ENCODE assay signal across 8 mouse cellular contexts in genomic region chr7:16895511-16895910, GRCm38 (mm10). TPM values are rescaled to one million over a fixed set of nuclear protein-coding genes. Genes with fewer than 3 reads are reported as not detected.
DNase-seq lines count a peak whose midpoint lies in the region; ATAC-seq and TF ChIP-seq lines count a peak whose summit lies in the region.

No protein-coding gene starts in this region.

- intact Hi-C loops in left cerebral cortex, postnatal 4 days (cut with DNase I) = loop anchor here (10.0 kb wide), 1 partner anchor 151 kb away; no protein-coding TSS in a partner anchor

- peaks cover 42% of the 10 kb centered on the region for H3K4me1 ChIP-seq in lung, embryonic 15.5 days
- 0 out of 2 replicates have a peak, but pooled peaks cover 2% of the 10 kb centered on the region for H3K4me1 ChIP-seq in lung, adult 2 months (ENCODE audit: control insufficient read depth, insufficient read depth, low read length)
- H3K4me1 ChIP-seq in forebrain, embryonic 14.5 days (ENCODE audit: control insufficient read depth, insufficient read depth, low read length) = peaks cover 19% of the 10 kb centered on the region
- peaks cover 54% of the 10 kb centered on the region for H3K4me1 ChIP-seq in limb, embryonic 12.5 days (replicated peaks)
- peaks cover 11% of the 10 kb centered on the region; the same call in 1 of the 2 replicates for H3K4me1 ChIP-seq in neural tube, embryonic 14.5 days (ENCODE audit: control insufficient read depth, insufficient read depth, low read length)

- no peaks in the 10 kb centered on the region for H3K9me3 ChIP-seq in lung, embryonic 15.5 days
- no peaks in the 10 kb centered on the region for H3K9me3 ChIP-seq in forebrain, embryonic 14.5 days (replicated peaks; ENCODE audit: control insufficient read depth, low read length)
- no peaks in the 10 kb centered on the region for H3K9me3 ChIP-seq in limb, embryonic 12.5 days
- no peaks in the 10 kb centered on the region for H3K9me3 ChIP-seq in neural tube, embryonic 14.5 days (ENCODE audit: control insufficient read depth, low read length)

- TF ChIP-seq POLR2A in lung, adult 2 months (IDR thresholded peaks at IDR 0.05; ENCODE audit: borderline replicate concordance, extremely low read depth, low read depth, low read length) = no peak

- peak overlapping the region; percentile 26 for H3K4me3 ChIP-seq in lung, embryonic 15.5 days
- H3K4me3 ChIP-seq in lung, adult 2 months (replicated peaks; ENCODE audit: extremely low read depth, low read depth, low read length) = no peak overlapping the region
- H3K4me3 ChIP-seq in forebrain, embryonic 14.5 days (ENCODE audit: low read depth, low read length) = no peak overlapping the region
- peak overlapping the region; percentile 26 for H3K4me3 ChIP-seq in limb, embryonic 12.5 days (replicated peaks)
- H3K4me3 ChIP-seq in neural tube, embryonic 14.5 days (ENCODE audit: low read depth, low read length) = no peak overlapping the region; the same call in 1 of the 2 replicates

- H3K9ac ChIP-seq in lung, embryonic 15.5 days = no peak overlapping the region
- no peak overlapping the region for H3K9ac ChIP-seq in forebrain, embryonic 14.5 days (ENCODE audit: low read length)
- H3K9ac ChIP-seq in limb, embryonic 12.5 days (replicated peaks) = no peak overlapping the region
- no peak overlapping the region for H3K9ac ChIP-seq in neural tube, embryonic 14.5 days (replicated peaks; ENCODE audit: low read depth, low read length)

- no peaks in the 10 kb centered on the region for H3K36me3 ChIP-seq in lung, embryonic 15.5 days
- no peaks in the 10 kb centered on the region for H3K36me3 ChIP-seq in forebrain, embryonic 14.5 days (ENCODE audit: control insufficient read depth, insufficient read depth, low read length)
- no peaks in the 10 kb centered on the region for H3K36me3 ChIP-seq in limb, embryonic 12.5 days
- H3K36me3 ChIP-seq in neural tube, embryonic 14.5 days (ENCODE audit: control insufficient read depth, insufficient read depth, low read length) = no peaks in the 10 kb centered on the region

- no peak overlapping the region; the same call in 1 of the 2 replicates for H3K27ac ChIP-seq in lung, embryonic 15.5 days
- H3K27ac ChIP-seq in forebrain, embryonic 14.5 days (ENCODE audit: low read depth, low read length) = no peak overlapping the region
- H3K27ac ChIP-seq in limb, embryonic 12.5 days = no peak overlapping the region
- H3K27ac ChIP-seq in neural tube, embryonic 14.5 days (ENCODE audit: low read depth, low read length) = no peak overlapping the region

- no peak for DNase-seq in lung, adult 2 months
- no peak for DNase-seq in forebrain, embryonic 14.5 days (ENCODE audit: low spot score)
- DNase-seq in cerebellum, adult 11-12 months = no peak
- no peak for DNase-seq in left cerebral cortex, postnatal 4 days
- no peak for DNase-seq in kidney, postnatal 4 days

- peak overlapping the region; percentile 71 for H3K4me2 ChIP-seq in lung, embryonic 15.5 days
- H3K4me2 ChIP-seq in forebrain, embryonic 14.5 days (ENCODE audit: low read length) = peak overlapping the region; percentile 50
- peak overlapping the region; percentile 68 for H3K4me2 ChIP-seq in limb, embryonic 12.5 days
- peak overlapping the region; percentile 47 for H3K4me2 ChIP-seq in neural tube, embryonic 14.5 days (ENCODE audit: low read depth, low read length)

- no peak for ATAC-seq in lung, embryonic 15.5 days (ENCODE audit: borderline replicate concordance, extremely low read depth, low FRiP score, low TSS enrichment)
- ATAC-seq in forebrain, embryonic 14.5 days = no peak
- no peak for ATAC-seq in limb, embryonic 12.5 days (ENCODE audit: insufficient number of reproducible peaks, insufficient read depth, low FRiP score, low TSS enrichment, low read depth)
- ATAC-seq in neural tube, embryonic 14.5 days (ENCODE audit: low read depth) = no peak

- 30% methylated on average over 10 of the region's 10 CpGs for WGBS in lung, embryonic 15.5 days
- 37% methylated on average over 10 of the region's 10 CpGs for WGBS in lung, adult 2 months
- 29% methylated on average over 10 of the region's 10 CpGs for WGBS in forebrain, embryonic 14.5 days
- 32% methylated on average over 10 of the region's 10 CpGs for WGBS in limb, embryonic 12.5 days
- 24% methylated on average over 10 of the region's 10 CpGs for WGBS in neural tube, embryonic 14.5 days

- peaks cover 29% of the 10 kb centered on the region for H3K27me3 ChIP-seq in lung, embryonic 15.5 days
- H3K27me3 ChIP-seq in forebrain, embryonic 14.5 days (replicated peaks; ENCODE audit: control insufficient read depth, insufficient read depth, low read length) = peaks cover 13% of the 10 kb centered on the region; the same call in 1 of the 2 replicates
- H3K27me3 ChIP-seq in limb, embryonic 12.5 days = 0 out of 2 replicates have a peak, but pooled peaks cover 6% of the 10 kb centered on the region
- H3K27me3 ChIP-seq in neural tube, embryonic 14.5 days (ENCODE audit: control insufficient read depth, insufficient read depth, low read length) = peaks cover 5% of the 10 kb centered on the region; the same call in 1 of the 2 replicates

- no peak for TF ChIP-seq CTCF in lung, adult 2 months (IDR thresholded peaks at IDR 0.05; ENCODE audit: insufficient read depth, low read length)

RNA-seq across cellular contexts. Expression of gene Gng8, which starts 3.9 kb away (rescaled TPM):
- 11.2 and 12.0 TPM in 2 replicates for polyA plus RNA-seq in lung, embryonic 15.5 days (2015; fragmentation: Nextera tagmentation; extraction: Ambion mirVana)
- polyA plus RNA-seq in lung, adult 2 months (2012; rRNA removed) = 12.5 and 27.7 TPM in 2 replicates
- 9.8 and 11.0 TPM in 2 replicates for polyA plus RNA-seq in forebrain, embryonic 14.5 days (2014; fragmentation: Nextera tagmentation; extraction: Ambion mirVana)
- polyA plus RNA-seq in limb, embryonic 12.5 days (2016; fragmentation: Nextera tagmentation; extraction: Ambion mirVana) = 13.2 and 16.2 TPM in 2 replicates
- polyA plus RNA-seq in neural tube, embryonic 14.5 days (2014; fragmentation: Nextera tagmentation; extraction: Ambion mirVana) = 0.39 and 9.8 TPM in 2 replicates
- 1 to 10 TPM; 1.2 to 1.7 TPM for total RNA-seq in left cerebral cortex, postnatal 4 days (2021)

RNA-seq across cellular contexts. Expression of gene Ptgir, which starts 10.8 kb away (rescaled TPM):
- 2.0 and 2.4 TPM in 2 replicates for polyA plus RNA-seq in lung, embryonic 15.5 days (2015; fragmentation: Nextera tagmentation; extraction: Ambion mirVana)
- 9.8 and 10.4 TPM in 2 replicates for polyA plus RNA-seq in lung, adult 2 months (2012; rRNA removed)
- polyA plus RNA-seq in forebrain, embryonic 14.5 days (2014; fragmentation: Nextera tagmentation; extraction: Ambion mirVana) = 0.12 and 0.22 TPM in 2 replicates
- 0.96 and 1.1 TPM in 2 replicates for polyA plus RNA-seq in limb, embryonic 12.5 days (2016; fragmentation: Nextera tagmentation; extraction: Ambion mirVana)
- 1.2 TPM in 1 of 2 replicates, not detected in the other for polyA plus RNA-seq in neural tube, embryonic 14.5 days (2014; fragmentation: Nextera tagmentation; extraction: Ambion mirVana)
- not detected for total RNA-seq in left cerebral cortex, postnatal 4 days (2021)

RNA-seq across cellular contexts. Expression of gene Dact3, which starts 20.4 kb away (rescaled TPM):
- polyA plus RNA-seq in lung, embryonic 15.5 days (2015; fragmentation: Nextera tagmentation; extraction: Ambion mirVana) = 3.5 and 3.7 TPM in 2 replicates
- 31.7 and 41.1 TPM in 2 replicates for polyA plus RNA-seq in lung, adult 2 months (2012; rRNA removed)
- polyA plus RNA-seq in forebrain, embryonic 14.5 days (2014; fragmentation: Nextera tagmentation; extraction: Ambion mirVana) = 3.5 and 4.4 TPM in 2 replicates
- polyA plus RNA-seq in limb, embryonic 12.5 days (2016; fragmentation: Nextera tagmentation; extraction: Ambion mirVana) = 9.8 and 12.5 TPM in 2 replicates
- polyA plus RNA-seq in neural tube, embryonic 14.5 days (2014; fragmentation: Nextera tagmentation; extraction: Ambion mirVana) = 5.8 and 6.1 TPM in 2 replicates
- total RNA-seq in left cerebral cortex, postnatal 4 days (2021) = 10 to 100 TPM; 57.6 to 61.8 TPM

RNA-seq across cellular contexts. Expression of gene Calm3, which starts 28.4 kb away (rescaled TPM):
- 101 and 104 TPM in 2 replicates for polyA plus RNA-seq in lung, embryonic 15.5 days (2015; fragmentation: Nextera tagmentation; extraction: Ambion mirVana)
- polyA plus RNA-seq in lung, adult 2 months (2012; rRNA removed) = 279 and 310 TPM in 2 replicates
- polyA plus RNA-seq in forebrain, embryonic 14.5 days (2014; fragmentation: Nextera tagmentation; extraction: Ambion mirVana) = 473 and 491 TPM in 2 replicates
- 108 and 123 TPM in 2 replicates for polyA plus RNA-seq in limb, embryonic 12.5 days (2016; fragmentation: Nextera tagmentation; extraction: Ambion mirVana)
- 412 and 503 TPM in 2 replicates for polyA plus RNA-seq in neural tube, embryonic 14.5 days (2014; fragmentation: Nextera tagmentation; extraction: Ambion mirVana)
- 1,000 to 10,000 TPM; 1,235 to 1,345 TPM for total RNA-seq in left cerebral cortex, postnatal 4 days (2021)

RNA-seq across cellular contexts. Expression of gene Pnmal2, which starts 49.0 kb away (rescaled TPM):
- 6.2 and 6.6 TPM in 2 replicates for polyA plus RNA-seq in lung, embryonic 15.5 days (2015; fragmentation: Nextera tagmentation; extraction: Ambion mirVana)
- polyA plus RNA-seq in lung, adult 2 months (2012; rRNA removed) = 2.0 and 3.2 TPM in 2 replicates
- polyA plus RNA-seq in forebrain, embryonic 14.5 days (2014; fragmentation: Nextera tagmentation; extraction: Ambion mirVana) = 48.1 and 63.2 TPM in 2 replicates
- polyA plus RNA-seq in limb, embryonic 12.5 days (2016; fragmentation: Nextera tagmentation; extraction: Ambion mirVana) = 16.6 and 16.9 TPM in 2 replicates
- 68.1 and 92.1 TPM in 2 replicates for polyA plus RNA-seq in neural tube, embryonic 14.5 days (2014; fragmentation: Nextera tagmentation; extraction: Ambion mirVana)
- total RNA-seq in left cerebral cortex, postnatal 4 days (2021) = 100 to 1,000 TPM; 169 to 194 TPM

Comparison
In these comparisons a context has a peak if more than half of its experiments do, and no peak if none do; other contexts are left out.
1. H3K4me3 ChIP-seq: peak in lung, embryonic 15.5 days (single experiment) and limb, embryonic 12.5 days (single experiment); none in lung, adult 2 months (single experiment), forebrain, embryonic 14.5 days (single experiment) and neural tube, embryonic 14.5 days (single experiment).
2. Peak in every context shown above with its lines, with median percentiles within 50 percentile points of each other: H3K4me2 ChIP-seq.